ENCODE assay signal across 9 mouse cellular contexts in genomic region chr17:28015068-28015730, GRCm38 (mm10).
DNase-seq lines count a peak whose midpoint lies in the region; TF ChIP-seq lines count a peak whose summit lies in the region.
"Had no signal": no experiment of that assay in that cellular context is flagged by ENCODE, and none has a peak within 500 bp of the region (broad histone marks: within the 10 kb centered on the region; RNA-seq: fewer than 3 reads in every experiment).

No protein-coding gene starts in this region.

- peak overlapping the region; percentile 76 for H3K27ac ChIP-seq in gastrocnemius, adult 2 months
- peak overlapping the region; percentile 81 for H3K27ac ChIP-seq in heart, adult 2 months
- H3K27ac ChIP-seq in macrophage: peak overlapping the region; percentile 84

- peaks cover 18% of the 10 kb centered on the region for H3K36me3 ChIP-seq in heart, adult 2 months (ENCODE audit: control insufficient read depth, insufficient read depth, low read length)
- peaks cover 14% of the 10 kb centered on the region; the same call in 1 of the 2 replicates for H3K36me3 ChIP-seq in macrophage (ENCODE audit: inconsistent target)

- no peak; the same call in 1 of the 2 replicates for TF ChIP-seq EP300 in heart, adult 2 months (IDR thresholded peaks at IDR 0.05; ENCODE audit: insufficient read depth, low read depth, low read length)

- 20% methylated on average over 17 of the region's 17 CpGs for whole genome bisulfite sequencing in heart, adult 2 months
- WGBS in macrophage (ENCODE audit: missing documents): 6% methylated on average over 17 of the region's 17 CpGs

- intact Hi-C loops in gastrocnemius, adult 2 months (cut with DNase I): no loop called here
- intact Hi-C loops in heart, adult 2 months (cut with DNase I): loop anchor here (1.0 kb wide), 1 partner anchor 15 kb away; no protein-coding TSS in a partner anchor

- no peaks in the 10 kb centered on the region for H3K27me3 ChIP-seq in heart, adult 2 months (ENCODE audit: control insufficient read depth, insufficient read depth, low read length)

- no peak for TF ChIP-seq POLR2A in heart, adult 2 months (IDR thresholded peaks at IDR 0.05; ENCODE audit: insufficient read depth, low read depth, low read length)

- H3K4me3 ChIP-seq in gastrocnemius, adult 2 months: no peak overlapping the region
- 0 out of 2 replicates have a peak overlapping the region, but pooled peaks have one; percentile 19 for H3K4me3 ChIP-seq in heart, adult 2 months
- no peak overlapping the region for H3K4me3 ChIP-seq in macrophage (ENCODE audit: inconsistent target)
- H3K4me3 ChIP-seq: erythroblast, embryonic 14.5 days had no signal

- peaks cover 81% of the 10 kb centered on the region for H3K4me1 ChIP-seq in heart, adult 2 months (ENCODE audit: control insufficient read depth, insufficient read depth, low read length)

- DNase-seq in gastrocnemius, adult 2 months: no peak
- DNase-seq in gastrocnemius, postnatal 25 days: no peak
- peak; percentile 56 to 71 for DNase-seq in heart, adult 2 months
- peak; percentile 71 for DNase-seq in kidney, postnatal 14 days
- peak; percentile 49 for DNase-seq in thymus, postnatal 25 days
- no peak for DNase-seq in right cerebral cortex, postnatal 14 days
- DNase-seq in cerebellum, postnatal 14 days: no peak

- TF ChIP-seq CTCF in gastrocnemius, adult 2 months (IDR thresholded peaks at IDR 0.05): no peak
- peak; percentile 39 for TF ChIP-seq CTCF in heart, adult 2 months (IDR thresholded peaks at IDR 0.05)

- H3K9ac ChIP-seq in heart, adult 2 months (ENCODE audit: low read depth, low read length): peak overlapping the region; percentile 3; the same call in 1 of the 2 replicates

- H3K79me2 ChIP-seq in heart, adult 2 months (replicated peaks; ENCODE audit: control insufficient read depth, insufficient read depth, low read length): peaks cover 6% of the 10 kb centered on the region; the same call in 1 of the 2 replicates
- H3K79me2 ChIP-seq in macrophage (ENCODE audit: inconsistent target): peaks cover 64% of the 10 kb centered on the region

Comparison
In these comparisons a context has a peak if more than half of its experiments do, and no peak if none do; other contexts are left out.
1. DNase-seq: peak in heart, adult 2 months (2 of 2), kidney, postnatal 14 days (single experiment) and thymus, postnatal 25 days (single experiment); none in gastrocnemius, adult 2 months (single experiment), gastrocnemius, postnatal 25 days (single experiment), right cerebral cortex, postnatal 14 days (single experiment) and cerebellum, postnatal 14 days (0 of 2).
2. Peak in every context shown above with its lines, with median percentiles within 50 percentile points of each other: H3K27ac ChIP-seq.